Mouse (Mus musculus) embryo, embryonic 10.5 days (tissue): Measurements from ENCODE around the gene Tmem56.
A peak's percentile ranks its signal among the peaks of the same experiment; 100 is the strongest.

ENCODE experiments used
- DNase-seq: peaks from one replicate; pipeline ENCODE4 v3.0.0-alpha.2; 2015; ENCODE audit warnings: low spot score

The Tmem56 gene

GRCm38 (mm10) chr3:121239096-121239495 lies 43.8 kb downstream of the Tmem56 start:
- DNase-seq: no peak

GRCm38 (mm10) chr3:121224763-121225162 lies 58.1 kb downstream of the Tmem56 start:
- no peak for DNase-seq

GRCm38 (mm10) chr3:121224185-121224584 lies 58.7 kb downstream of the Tmem56 start:
- no peak for DNase-seq

GRCm38 (mm10) chr3:121221987-121222386 lies 60.9 kb downstream of the Tmem56 start:
- DNase-seq: no peak

GRCm38 (mm10) chr3:121217011-121217410 lies 65.9 kb downstream of the Tmem56 start:
- DNase-seq: no peak

- no peak for DNase-seq
These were observed 69.4 kb downstream of the Tmem56 start for GRCm38 (mm10) chr3:121213501-121213900.

GRCm38 (mm10) chr3:121212156-121212555 lies 70.7 kb downstream of the Tmem56 start:
- no peak for DNase-seq

- DNase-seq: no peak
These were observed 73.9 kb downstream of the Tmem56 start for GRCm38 (mm10) chr3:121208994-121209393.

GRCm38 (mm10) chr3:121206202-121206882 lies 76.6 kb downstream of the Tmem56 start:
- DNase-seq: no peak

- no peak for DNase-seq
These were observed 80.3 kb downstream of the Tmem56 start for GRCm38 (mm10) chr3:121202638-121203037.

GRCm38 (mm10) chr3:121201012-121201747 lies 81.7 kb downstream of the Tmem56 start:
- DNase-seq: no peak

- no peak for DNase-seq
These were observed 93.7 kb downstream of the Tmem56 start for GRCm38 (mm10) chr3:121189199-121189598.

- no peak for DNase-seq
These were observed 95.4 kb downstream of the Tmem56 start for GRCm38 (mm10) chr3:121187510-121187909.

GRCm38 (mm10) chr3:121186925-121187324 lies 96.0 kb downstream of the Tmem56 start:
- no peak for DNase-seq

GRCm38 (mm10) chr3:121185197-121185596 lies 97.7 kb downstream of the Tmem56 start:
- no peak for DNase-seq

GRCm38 (mm10) chr3:121176011-121176410 lies 106.9 kb downstream of the Tmem56 start:
- no peak for DNase-seq

- DNase-seq: no peak
These were observed 108.5 kb downstream of the Tmem56 start for GRCm38 (mm10) chr3:121174248-121174945.

- DNase-seq: no peak
These were observed 110.2 kb downstream of the Tmem56 start for GRCm38 (mm10) chr3:121172718-121173117.

- no peak for DNase-seq
These were observed 111.0 kb downstream of the Tmem56 start for GRCm38 (mm10) chr3:121171872-121172265.

- DNase-seq: peak; percentile 94
These were observed 111.5 kb downstream of the Tmem56 start, which contains the start of gene Rwdd3 for GRCm38 (mm10) chr3:121171243-121171871. Gene Rwdd3, minus strand, starts transcription at chr3:121171695.

- DNase-seq: no peak
These were observed 112.3 kb downstream of the Tmem56 start for GRCm38 (mm10) chr3:121170631-121171030.
